Mouse (Mus musculus) retina, adult 2 months (tissue): Measurements from ENCODE around the gene Zmat3.

ENCODE experiments used
- DNase-seq: peaks from one replicate; pipeline ENCODE4 v3.0.0-alpha.2; 2012; ENCODE audit warnings: low read depth, low spot score

Zmat3 gene

GRCm38 (mm10) chr3:32365546-32366245 lies at the start of gene Zmat3:
Gene Zmat3, minus strand, starts transcription at chr3:32366014.
- peak; percentile 61 for DNase-seq

- no peak for DNase-seq
Observed at GRCm38 (mm10) chr3:32414381-32414780, 48.6 kb upstream of the Zmat3 start.

- DNase-seq = no peak
Observed at GRCm38 (mm10) chr3:32412502-32413044, 46.8 kb upstream of the Zmat3 start.

GRCm38 (mm10) chr3:32408811-32409273 lies 43.0 kb upstream of the Zmat3 start:
- DNase-seq = no peak

GRCm38 (mm10) chr3:32406804-32407203 lies 41.0 kb upstream of the Zmat3 start:
- DNase-seq = no peak

- DNase-seq = no peak
Observed at GRCm38 (mm10) chr3:32405699-32406098, 39.9 kb upstream of the Zmat3 start.

GRCm38 (mm10) chr3:32402990-32403885 lies 37.4 kb upstream of the Zmat3 start:
- no peak for DNase-seq

- no peak for DNase-seq
Observed at GRCm38 (mm10) chr3:32401591-32401990, 35.8 kb upstream of the Zmat3 start.

GRCm38 (mm10) chr3:32399931-32400330 lies 34.1 kb upstream of the Zmat3 start:
- no peak for DNase-seq

- DNase-seq = no peak
Observed at GRCm38 (mm10) chr3:32399381-32399780, 33.6 kb upstream of the Zmat3 start.

GRCm38 (mm10) chr3:32398623-32399022 lies 32.8 kb upstream of the Zmat3 start:
- no peak for DNase-seq

GRCm38 (mm10) chr3:32398175-32398538 lies 32.3 kb upstream of the Zmat3 start:
- DNase-seq = no peak

GRCm38 (mm10) chr3:32397461-32398174 lies 31.8 kb upstream of the Zmat3 start, which contains the start of gene Pik3ca:
Gene Pik3ca, plus strand, starts transcription at chr3:32397671.
- DNase-seq = no peak

GRCm38 (mm10) chr3:32396794-32397460 lies 31.1 kb upstream of the Zmat3 start:
- DNase-seq = peak; percentile 98

GRCm38 (mm10) chr3:32395771-32396551 lies 30.1 kb upstream of the Zmat3 start:
- no peak for DNase-seq

GRCm38 (mm10) chr3:32393986-32394385 lies 28.2 kb upstream of the Zmat3 start:
- DNase-seq = no peak

GRCm38 (mm10) chr3:32392841-32393240 lies 27.0 kb upstream of the Zmat3 start:
- no peak for DNase-seq

- DNase-seq = no peak
Observed at GRCm38 (mm10) chr3:32381556-32381955, 15.7 kb upstream of the Zmat3 start.

GRCm38 (mm10) chr3:32379891-32380290 lies 14.1 kb upstream of the Zmat3 start:
- DNase-seq = no peak

GRCm38 (mm10) chr3:32373236-32373635 lies 7.4 kb upstream of the Zmat3 start:
- DNase-seq = no peak
